Mouse (Mus musculus) myocyte (in vitro differentiated cells): ENCODE data around the gene H1foo.

Experiments
- MAX ChIP-seq: IDR thresholded peaks from one replicate; pipeline ENCODE4 v1.6.1; 2011; ENCODE audit warnings: low read depth, mild to moderate bottlenecking, control low read depth
- POLR2A ChIP-seq: IDR thresholded peaks from one replicate; pipeline ENCODE4 v1.6.1; 2011; ENCODE audit warnings: low read depth, mild to moderate bottlenecking, control low read depth, moderate library complexity; ENCODE audit not compliant: insufficient read length

DNA sequence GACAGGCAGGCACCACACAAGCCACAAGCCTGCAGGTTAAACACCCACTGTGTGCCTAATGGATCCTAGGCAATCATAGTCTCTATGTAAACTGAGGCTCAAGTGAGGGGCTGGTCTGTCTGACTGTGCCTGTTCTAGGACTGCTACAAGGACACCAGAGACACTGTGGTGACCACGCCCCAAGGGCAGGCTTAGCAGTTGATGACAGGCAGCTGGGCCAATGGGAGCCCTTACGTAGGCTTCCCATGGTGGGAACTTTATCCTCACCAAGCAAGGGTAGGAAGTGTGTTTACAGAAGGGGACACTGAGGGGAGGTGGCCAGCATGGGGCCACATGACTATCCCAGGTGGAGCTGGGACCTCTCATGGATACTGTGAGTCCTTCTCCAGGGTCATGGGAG lies 54.5 kb downstream of the H1foo start:
- TF ChIP-seq POLR2A = no peak
- TF ChIP-seq MAX = no peak
